Mouse (Mus musculus) CH12.LX (cell line): ENCODE results near the gene A930004D18Rik. TPM values are rescaled to one million over a fixed set of nuclear protein-coding genes. Genes with fewer than 3 reads are reported as not detected.

Experiments used
- DNase-seq: peaks from one replicate; pipeline ENCODE4 v3.0.0-alpha.2; 2013; ENCODE audit errors: extremely low read depth
- H3K27ac ChIP-seq: 2 replicates; pipeline ENCODE4 v1.5.1; 2012; ENCODE audit warnings: low read depth, mild to moderate bottlenecking, control low read depth, moderate library complexity; ENCODE audit not compliant: insufficient read depth
- H3K27me3 ChIP-seq: replicated peaks from 2 replicates; pipeline ENCODE3; 2012; ENCODE audit warnings: inconsistent platforms
- H3K36me3 ChIP-seq, 2 experiments: replicated peaks in 1 of 2; 2 replicates each; pipeline versions ENCODE3 to v1.6.1; 2012; ENCODE audit warnings: inconsistent platforms in 1 of 2, low read length in 1 of 2, mild to moderate bottlenecking in 1 of 2, mixed read lengths in 1 of 2, moderate library complexity in 1 of 2; ENCODE audit not compliant: control insufficient read depth in 1 of 2, insufficient read depth in 1 of 2
- H3K4me1 ChIP-seq, 2 experiments: 2 replicates each; pipeline ENCODE4 v1.6.1; 2012; ENCODE audit warnings: inconsistent platforms in 1 of 2, moderate library complexity in 1 of 2; ENCODE audit not compliant: insufficient read depth in 2 of 2, control insufficient read depth in 1 of 2
- H3K4me2 ChIP-seq: 2 replicates; pipeline ENCODE4 v1.6.1; 2012; ENCODE audit warnings: low read depth, mild to moderate bottlenecking, control low read depth; ENCODE audit not compliant: poor library complexity, insufficient read depth, severe bottlenecking
- H3K4me3 ChIP-seq, 3 experiments: fragments of 150-350 bp in 1 of 3; sonication (generic) in 1 of 3; replicated peaks in 1 of 3; 2 replicates each; pipeline versions ENCODE3 to v1.5.1; 2011 to 2012; ENCODE audit warnings: low read depth in 2 of 3, low read length in 2 of 3, mild to moderate bottlenecking in 2 of 3, moderate library complexity in 2 of 3, control low read depth in 1 of 3, improper control_type of control experiment in 1 of 3, inconsistent platforms in 1 of 3, mixed read lengths in 1 of 3; ENCODE audit not compliant: poor library complexity in 1 of 3
- H3K79me2 ChIP-seq: replicated peaks from 2 replicates; pipeline ENCODE4 v1.6.1; 2012; ENCODE audit warnings: mild to moderate bottlenecking, moderate library complexity; ENCODE audit not compliant: control insufficient read depth, poor library complexity, insufficient read depth, severe bottlenecking; ENCODE audit errors: extremely low read depth
- H3K9ac ChIP-seq: 2 replicates; pipeline ENCODE4 v1.6.1; 2012; ENCODE audit warnings: low read depth, mild to moderate bottlenecking, control low read depth, moderate library complexity; ENCODE audit not compliant: insufficient read depth
- H3K9me3 ChIP-seq: replicated peaks from 2 replicates; pipeline ENCODE3; 2012; ENCODE audit warnings: low read length, inconsistent platforms, mixed read lengths
- BHLHE40 ChIP-seq: IDR thresholded peaks from 2 replicates; pipeline ENCODE4 v1.6.1; 2011; ENCODE audit warnings: mild to moderate bottlenecking, low read depth, low read length, improper control_type of control experiment
- CHD1 ChIP-seq: IDR thresholded peaks from 2 replicates; pipeline ENCODE4 v1.6.1; 2012; ENCODE audit warnings: low read depth, low read length, improper control_type of control experiment, inconsistent platforms
- CTCF ChIP-seq, 2 experiments: IDR thresholded peaks in 1 of 2; conservative IDR thresholded peaks in 1 of 2; 2 replicates each; pipeline ENCODE4 v1.5.1; 2011 to 2012; ENCODE audit warnings: low read depth in 2 of 2, low read length in 2 of 2, improper control_type of control experiment in 1 of 2, inconsistent platforms in 1 of 2, mild to moderate bottlenecking in 1 of 2, moderate library complexity in 1 of 2
- EP300 ChIP-seq: IDR thresholded peaks from 2 replicates; pipeline ENCODE4 v1.6.1; 2011; ENCODE audit warnings: low read length, improper control_type of control experiment
- ETS1 ChIP-seq: conservative IDR thresholded peaks from 2 replicates; pipeline ENCODE4 v1.6.1; 2012; ENCODE audit warnings: low read depth, mild to moderate bottlenecking, inconsistent platforms, low read length, improper control_type of control experiment, moderate library complexity
- IRF4 ChIP-seq: IDR thresholded peaks from 2 replicates; pipeline ENCODE4 v1.6.1; 2014; ENCODE audit warnings: low read depth, mild to moderate bottlenecking, inconsistent platforms, low read length, improper control_type of control experiment
- MEF2A ChIP-seq: IDR thresholded peaks from 2 replicates; pipeline ENCODE4 v1.6.1; 2014; ENCODE audit warnings: low read depth, mild to moderate bottlenecking, inconsistent platforms, low read length, improper control_type of control experiment, borderline replicate concordance
- MXI1 ChIP-seq: IDR thresholded peaks from 2 replicates; pipeline ENCODE4 v1.6.1; 2011; ENCODE audit warnings: mild to moderate bottlenecking, low read depth, low read length, improper control_type of control experiment
- NELFE ChIP-seq: IDR thresholded peaks from 2 replicates; pipeline ENCODE4 v1.6.1; 2011; ENCODE audit warnings: low read depth, low read length, improper control_type of control experiment
- PAX5 ChIP-seq: IDR thresholded peaks from 2 replicates; pipeline ENCODE4 v1.6.1; 2012; ENCODE audit warnings: low read length, inconsistent platforms, mixed read lengths
- POLR2AphosphoS2 ChIP-seq: IDR thresholded peaks from 2 replicates; pipeline ENCODE4 v1.6.1; 2011; ENCODE audit warnings: low read depth, low read length, improper control_type of control experiment
- USF1 ChIP-seq: IDR thresholded peaks from 2 replicates; pipeline ENCODE4 v1.6.1; 2014; ENCODE audit warnings: low read depth, mild to moderate bottlenecking, inconsistent platforms, low read length, improper control_type of control experiment
- ZC3H11A ChIP-seq: IDR thresholded peaks from 2 replicates; pipeline ENCODE4 v1.6.1; 2012; ENCODE audit warnings: low read depth, mild to moderate bottlenecking, inconsistent platforms, low read length, improper control_type of control experiment
- dilution Hi-C: fragments of 300-500 bp; cut with MboI; formaldehyde crosslinking; loops from 2 replicates; pipeline ENCODE4 v1.14.3; 2020; ENCODE audit warnings: low sequenced_read_pairs; ENCODE audit not compliant: extremely low pct_unique_long_range_greater_than_20kb, extremely low pct_ligation_motif_present
- in situ Hi-C: fragments of 300-500 bp; cut with MboI; formaldehyde crosslinking; loops from 3 replicates; pipeline ENCODE4 v1.14.3; 2019; ENCODE audit warnings: low sequenced_read_pairs, low pct_ligation_motif_present, low pct_unique_long_range_greater_than_20kb, mixed read lengths
- polyA plus RNA-seq: library from polyadenylated mRNA; unstranded; fragments of >175 nt; gene quantifications from 2 replicates; pipeline ENCODE4 v1.2.1, GENCODE M21; 2012; ENCODE audit warnings: low read depth; ENCODE audit not compliant: insufficient read length
- total RNA-seq, 2 experiments: library from RNA; depleted of rRNA; stranded (reverse); fragments of 300-350 nt in 1 of 2; fragments of >200 nt in 1 of 2; gene quantifications; 2 replicates each; pipeline ENCODE4 v1.2.3; 2012 to 2014

A930004D18Rik gene
- total and polyA plus RNA-seq, 3 experiments: 0.15 to 1.7 (median 0.72) TPM

GRCm38 (mm10) chr2:18031831-18032537, 5.6 kb downstream of the A930004D18Rik start:
- peaks cover 4% of the 10 kb centered on the region for H3K27me3 ChIP-seq
- H3K4me1 ChIP-seq: peaks cover 0 to 6% of the 10 kb centered on the region in 2 experiments; a peak in 2 of 4 replicates
- no peak for DNase-seq
- H3K27ac ChIP-seq: no peak overlapping the region
- H3K36me3 ChIP-seq: no peaks in the 10 kb centered on the region
- in situ Hi-C loops: loop anchor here (10.0 to 25.0 kb wide), 3 partner anchors 153 to 655 kb away; partner anchors contain the start of genes Bmi1 and Spag6
- TF ChIP-seq ZC3H11A: no peak
- TF ChIP-seq EP300: no peak
- TF ChIP-seq, all 38 proteins: peak for 0
- Histone ChIP-seq H3K9me3 (no peaks in the 10 kb centered on the region), H3K4me3 (no peak overlapping the region), H3K9ac (no peak overlapping the region), H3K79me2 (no peaks in the 10 kb centered on the region), H3K4me2 (no peak overlapping the region)
- dilution Hi-C loops: no loop called here

- TF ChIP-seq ETS1 (no peak), USF1 (no peak), CTCF (conservative IDR thresholded peaks at IDR 0.05 in 1 of 2, IDR thresholded peaks at IDR 0.05 in 1 of 2; ENCODE audit: low read depth in 2 of 2, low read length in 2 of 2) (no peak), POLR2AphosphoS2 (no peak), BHLHE40 (no peak), IRF4 (no peak), CHD1 (no peak), PAX5 (no peak), NELFE (no peak), MEF2A (no peak), MXI1 (no peak)
- no peak for DNase-seq
- dilution Hi-C loops (no loop called here), in situ Hi-C loops (loop anchor here (10.0 to 25.0 kb wide), 3 partner anchors 153 to 656 kb away; partner anchors contain the start of genes Bmi1 and Spag6)
- Histone ChIP-seq H3K9ac (no peak overlapping the region), H3K4me3 (no peak overlapping the region), H3K27me3 (no peaks in the 10 kb centered on the region), H3K4me1 (peaks cover 0 to 13% of the 10 kb centered on the region in 2 experiments; a peak in 2 of 4 replicates), H3K79me2 (no peaks in the 10 kb centered on the region), H3K36me3 (no peaks in the 10 kb centered on the region), H3K9me3 (no peaks in the 10 kb centered on the region), H3K27ac (no peak overlapping the region), H3K4me2 (no peak overlapping the region)
These were observed 6.2 kb downstream of the A930004D18Rik start for GRCm38 (mm10) chr2:18031271-18031821.
